Mouse (Mus musculus) ovary, postnatal 36 days (tissue): Measurements from ENCODE around the gene Ehd4.

Experiments used
- DNase-seq: peaks from one replicate; pipeline ENCODE4 v3.0.0; 2022; ENCODE audit warnings: low spot score, mixed read lengths

Gene Ehd4

GRCm38 (mm10) chr2:120074096-120074495 is 80.3 kb downstream of the Ehd4 start:
- DNase-seq, result no peak

- no peak for DNase-seq
Measured at GRCm38 (mm10) chr2:120069466-120069990, 84.9 kb downstream of the Ehd4 start.

- DNase-seq, result peak; percentile 48
Measured at GRCm38 (mm10) chr2:120068555-120069465, 85.6 kb downstream of the Ehd4 start.

GRCm38 (mm10) chr2:120066224-120066623 is 88.2 kb downstream of the Ehd4 start:
- DNase-seq, result no peak

- DNase-seq, result no peak
Measured at GRCm38 (mm10) chr2:120065243-120065642, 89.2 kb downstream of the Ehd4 start.

GRCm38 (mm10) chr2:120064639-120065038 is 89.8 kb downstream of the Ehd4 start:
- no peak for DNase-seq

GRCm38 (mm10) chr2:120062248-120062647 is 92.2 kb downstream of the Ehd4 start:
- DNase-seq, result no peak

GRCm38 (mm10) chr2:120060651-120061050 is 93.8 kb downstream of the Ehd4 start:
- DNase-seq, result no peak

GRCm38 (mm10) chr2:120060190-120060589 is 94.2 kb downstream of the Ehd4 start:
- DNase-seq, result no peak

- DNase-seq, result no peak
Measured at GRCm38 (mm10) chr2:120059466-120059865, 94.9 kb downstream of the Ehd4 start.

- DNase-seq, result no peak
Measured at GRCm38 (mm10) chr2:120058818-120059217, 95.6 kb downstream of the Ehd4 start.

GRCm38 (mm10) chr2:120055923-120056322 is 98.5 kb downstream of the Ehd4 start:
- no peak for DNase-seq

- peak; percentile 47 for DNase-seq
Measured at GRCm38 (mm10) chr2:120054771-120055552, 99.4 kb downstream of the Ehd4 start.

GRCm38 (mm10) chr2:120051405-120051804 is 103.0 kb downstream of the Ehd4 start:
- no peak for DNase-seq

- DNase-seq, result peak; percentile 59
Measured at GRCm38 (mm10) chr2:120049632-120050274, 104.7 kb downstream of the Ehd4 start.

GRCm38 (mm10) chr2:120048173-120048572 is 106.2 kb downstream of the Ehd4 start:
- no peak for DNase-seq

- DNase-seq, result no peak
Measured at GRCm38 (mm10) chr2:120046486-120047310, 107.7 kb downstream of the Ehd4 start.

- DNase-seq, result no peak
Measured at GRCm38 (mm10) chr2:120044676-120045075, 109.7 kb downstream of the Ehd4 start.

- DNase-seq, result no peak
Measured at GRCm38 (mm10) chr2:120044101-120044603, 110.3 kb downstream of the Ehd4 start.

- DNase-seq, result no peak
Measured at GRCm38 (mm10) chr2:120040991-120041390, 113.4 kb downstream of the Ehd4 start.
